Mouse (Mus musculus) heart, adult 9 months (tissue): ENCODE data around the gene Psme4.

Experiments used
- DNase-seq, 2 experiments: peaks; one replicate each; pipeline ENCODE4 v3.0.0; 2022; ENCODE audit warnings: low spot score in 2 of 2

The Psme4 gene

DNA sequence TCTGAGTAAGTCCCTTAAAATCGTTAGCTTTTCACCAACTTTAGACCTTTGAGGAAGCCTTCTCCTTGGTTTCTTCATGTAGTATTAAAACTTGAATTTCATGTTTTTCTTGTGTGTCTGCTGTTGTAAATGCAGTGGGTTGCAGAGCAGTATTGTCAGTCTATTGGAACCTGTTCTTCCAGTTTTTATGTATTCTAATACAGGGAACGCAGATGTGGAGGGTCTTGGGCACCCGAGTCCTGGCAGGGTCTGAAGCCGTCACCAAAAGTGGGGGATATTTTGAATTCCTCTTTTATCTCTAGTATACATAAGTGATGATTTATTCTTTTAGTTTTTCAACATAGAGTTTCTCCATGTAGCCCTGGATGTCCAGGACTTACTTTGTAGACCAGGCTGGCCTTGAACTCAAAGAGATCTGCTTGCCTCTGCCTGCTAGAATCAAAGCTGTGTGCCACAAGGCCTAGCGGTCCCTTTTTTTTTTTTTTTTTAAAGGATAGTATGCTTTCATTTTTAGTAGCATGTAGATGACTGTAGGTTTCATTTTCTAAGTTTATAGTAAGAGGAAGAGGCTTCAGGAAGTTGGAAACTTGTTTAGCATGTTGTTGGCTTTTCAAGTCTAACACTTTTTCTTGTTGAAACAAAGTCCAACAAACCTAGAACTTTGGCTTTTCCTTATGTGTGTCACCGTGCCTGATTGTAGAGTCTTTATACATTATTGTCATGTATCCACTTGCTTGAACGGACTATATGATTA is 14.9 kb downstream of the Psme4 start:
- DNase-seq, result no peak

DNA sequence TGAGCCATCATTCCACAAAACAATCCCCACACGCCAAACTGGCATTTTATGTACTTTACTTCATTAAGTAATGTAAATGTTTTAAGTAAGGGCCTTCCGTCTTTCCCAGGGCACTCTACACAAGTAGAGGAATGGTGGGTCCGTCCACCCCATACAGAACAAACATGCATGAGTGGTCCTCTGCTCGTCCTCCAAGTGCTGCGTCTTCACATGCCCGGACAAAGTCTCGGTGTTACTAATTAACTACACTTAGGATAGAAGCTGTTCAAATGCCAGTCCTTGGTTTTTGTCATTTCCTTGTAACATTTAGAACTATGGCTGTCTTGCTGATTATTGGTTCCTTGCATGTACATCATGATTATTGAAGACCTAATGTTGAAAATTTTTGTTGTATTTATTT is 21.2 kb downstream of the Psme4 start:
- no peak for DNase-seq

DNA sequence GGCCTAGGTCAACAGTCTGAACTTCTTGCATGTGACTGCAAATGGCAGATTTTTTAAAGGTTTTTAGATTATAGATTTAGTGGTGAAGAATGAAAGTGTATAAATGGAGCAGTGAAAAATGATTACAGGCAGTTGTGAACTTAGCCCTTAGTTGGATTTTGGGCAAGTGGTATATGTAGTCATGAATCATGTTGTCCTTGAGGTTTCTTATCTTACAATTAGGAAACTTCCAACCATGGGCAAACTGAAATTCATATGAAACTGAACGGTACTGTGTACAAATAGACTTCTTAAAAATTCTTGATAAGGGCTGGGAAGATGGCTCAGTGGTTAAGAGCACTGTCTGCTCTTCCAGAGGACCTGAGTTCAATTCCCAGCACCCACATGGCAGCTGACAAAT is 22.2 kb downstream of the Psme4 start:
- no peak for DNase-seq

DNA sequence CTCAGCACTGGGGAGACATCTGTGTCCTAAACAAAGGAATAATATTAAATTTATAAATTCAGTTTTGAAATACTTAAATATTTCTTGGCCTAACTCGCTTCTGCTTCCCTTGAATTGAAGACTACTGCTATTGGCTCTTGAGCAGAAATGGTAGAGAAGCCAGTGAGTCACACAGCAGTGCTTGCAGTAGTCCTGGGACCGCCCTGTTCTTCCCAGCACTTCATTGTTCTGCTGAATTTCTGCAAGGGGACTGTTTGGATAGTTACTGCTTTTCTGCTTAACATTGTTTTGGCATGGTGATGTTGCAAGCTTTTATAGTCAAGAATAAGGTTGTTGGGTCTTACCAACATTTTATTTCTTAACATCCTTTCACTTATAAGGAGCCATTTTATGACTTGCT is 25.7 kb downstream of the Psme4 start:
- DNase-seq, result no peak

DNA sequence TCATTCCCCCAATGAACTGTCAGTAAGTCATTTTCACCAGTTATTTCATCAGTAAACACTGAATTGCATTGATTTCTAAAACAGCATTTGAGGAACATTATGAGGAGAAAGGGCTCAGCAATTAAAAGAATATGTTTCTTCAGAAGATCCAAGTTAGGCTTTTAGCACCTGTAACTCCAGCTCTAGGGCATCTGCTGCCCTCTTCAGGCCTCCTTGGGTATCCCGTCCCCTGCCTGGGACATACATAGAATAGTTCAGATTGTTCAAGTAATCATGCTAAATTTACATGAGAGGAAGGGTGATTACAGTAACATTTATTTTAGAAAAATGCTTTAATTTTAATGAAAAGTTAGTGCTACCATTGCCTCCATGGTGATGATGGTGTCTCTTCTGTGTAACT is 28.0 kb downstream of the Psme4 start:
- peak in 1 of 2 experiments; percentile 22 for DNase-seq

DNA sequence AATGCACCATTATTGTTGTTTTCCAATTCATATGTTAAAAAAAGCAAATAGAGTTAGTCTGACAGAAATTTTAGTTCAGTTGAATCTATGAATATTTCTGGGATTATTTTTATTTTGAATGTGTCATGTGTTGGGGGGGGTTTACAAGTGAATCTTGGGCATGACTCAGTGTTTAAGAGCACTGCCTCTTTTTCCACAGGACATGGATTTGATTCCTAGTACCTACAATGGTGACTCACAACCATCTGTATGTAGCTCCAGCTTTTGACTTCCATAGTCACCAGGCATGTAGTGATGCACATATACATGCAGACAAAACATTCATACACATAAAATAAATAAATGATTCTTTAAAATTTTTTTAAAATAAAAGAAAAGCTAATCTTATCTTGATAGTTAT is 28.6 kb downstream of the Psme4 start:
- DNase-seq, result no peak

DNA sequence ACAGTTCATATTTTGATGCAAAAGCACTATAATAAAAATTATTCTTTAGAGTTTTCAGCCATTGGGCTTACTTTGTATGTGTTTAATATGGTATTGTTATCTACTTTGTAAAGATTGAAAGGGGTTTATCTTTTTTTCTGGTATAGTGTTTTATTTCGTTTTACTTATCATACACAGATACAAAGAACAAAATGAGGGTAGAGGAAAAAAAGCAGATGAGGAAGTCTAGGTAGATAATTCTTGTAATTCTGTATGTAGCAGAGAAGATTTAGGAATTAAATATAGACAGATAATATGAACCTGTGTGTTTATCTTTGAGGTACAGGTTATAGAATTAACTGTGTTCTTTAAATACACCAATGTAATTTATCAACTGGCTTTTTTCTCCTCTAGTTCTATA is 30.9 kb downstream of the Psme4 start:
- no peak for DNase-seq

DNA sequence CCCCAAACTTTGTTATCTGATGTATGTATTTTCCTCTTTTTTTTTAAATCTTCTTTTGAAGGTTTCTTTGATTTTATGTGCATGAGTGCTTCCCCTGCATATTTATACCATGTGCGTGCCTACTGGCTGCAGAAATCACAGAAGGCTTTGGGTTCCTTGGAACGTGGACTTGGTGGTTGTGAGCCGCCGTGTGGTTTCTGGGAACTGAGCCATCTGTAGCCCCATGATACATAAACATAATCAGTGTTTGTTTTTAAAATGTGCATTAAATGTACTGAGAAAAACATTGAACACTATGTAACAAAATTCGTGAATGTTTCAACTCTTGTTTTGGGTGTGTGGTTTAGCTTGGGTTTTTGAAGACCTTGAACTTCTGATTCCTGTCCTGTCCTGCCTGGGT is 49.6 kb downstream of the Psme4 start:
- no peak for DNase-seq

DNA sequence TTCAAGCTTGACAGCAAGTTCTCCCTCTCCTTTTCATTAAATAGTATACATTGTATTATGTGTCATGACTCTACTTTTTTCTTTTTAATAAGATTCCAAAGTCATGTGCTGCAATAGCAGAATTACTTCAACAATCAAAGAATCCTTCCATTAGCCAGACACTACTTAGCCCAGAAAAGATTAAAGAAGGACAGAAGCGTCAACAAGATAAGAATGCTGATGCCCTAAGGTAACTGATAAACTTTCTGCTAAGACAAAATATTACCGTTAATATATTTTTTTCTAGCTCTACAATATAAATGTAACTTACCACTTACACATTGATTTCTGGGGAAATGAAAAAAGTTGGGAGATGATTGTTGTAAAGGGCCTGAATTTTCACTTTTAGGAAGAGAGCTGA is 67.3 kb downstream of the Psme4 start:
- no peak for DNase-seq

DNA sequence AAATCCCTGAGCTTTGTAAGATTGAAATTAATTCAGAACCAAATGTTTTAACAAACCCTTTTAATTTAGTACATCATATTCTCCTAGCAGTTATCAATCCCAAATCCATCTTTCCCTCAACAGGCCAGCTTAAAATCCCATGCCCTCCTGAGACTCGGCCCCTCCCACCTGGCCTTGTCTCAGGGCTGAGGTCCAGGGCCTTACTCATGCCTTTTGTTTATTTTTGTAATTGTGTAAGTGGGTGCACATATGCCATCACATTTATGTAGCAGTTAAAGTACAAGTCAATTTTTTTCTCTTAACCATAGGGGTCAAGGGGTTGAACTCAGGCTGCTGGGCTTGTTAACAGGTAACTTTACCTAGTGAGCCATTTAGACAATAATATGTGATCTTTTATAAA is 72.8 kb downstream of the Psme4 start:
- DNase-seq, result no peak

DNA sequence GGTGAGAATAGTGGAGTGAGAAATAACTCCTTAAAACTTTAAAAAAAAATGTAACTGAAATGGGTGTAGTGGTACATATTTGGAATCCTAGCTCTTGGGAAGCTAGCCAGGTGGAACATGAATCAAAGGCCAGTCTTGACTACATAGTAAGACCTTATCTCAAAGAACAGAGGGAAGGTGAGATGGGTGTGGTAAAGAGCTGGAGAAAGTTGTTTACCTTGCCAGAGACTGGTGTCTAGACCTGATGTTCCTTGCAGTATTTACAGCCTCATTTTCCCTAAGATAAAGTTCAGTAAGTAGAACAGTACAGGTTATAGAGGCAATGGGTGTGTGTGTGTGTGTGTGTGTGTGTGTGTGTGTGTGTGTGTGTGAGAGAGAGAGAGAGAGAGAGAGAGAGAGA is 100.9 kb downstream of the Psme4 start:
- DNase-seq, result no peak

DNA sequence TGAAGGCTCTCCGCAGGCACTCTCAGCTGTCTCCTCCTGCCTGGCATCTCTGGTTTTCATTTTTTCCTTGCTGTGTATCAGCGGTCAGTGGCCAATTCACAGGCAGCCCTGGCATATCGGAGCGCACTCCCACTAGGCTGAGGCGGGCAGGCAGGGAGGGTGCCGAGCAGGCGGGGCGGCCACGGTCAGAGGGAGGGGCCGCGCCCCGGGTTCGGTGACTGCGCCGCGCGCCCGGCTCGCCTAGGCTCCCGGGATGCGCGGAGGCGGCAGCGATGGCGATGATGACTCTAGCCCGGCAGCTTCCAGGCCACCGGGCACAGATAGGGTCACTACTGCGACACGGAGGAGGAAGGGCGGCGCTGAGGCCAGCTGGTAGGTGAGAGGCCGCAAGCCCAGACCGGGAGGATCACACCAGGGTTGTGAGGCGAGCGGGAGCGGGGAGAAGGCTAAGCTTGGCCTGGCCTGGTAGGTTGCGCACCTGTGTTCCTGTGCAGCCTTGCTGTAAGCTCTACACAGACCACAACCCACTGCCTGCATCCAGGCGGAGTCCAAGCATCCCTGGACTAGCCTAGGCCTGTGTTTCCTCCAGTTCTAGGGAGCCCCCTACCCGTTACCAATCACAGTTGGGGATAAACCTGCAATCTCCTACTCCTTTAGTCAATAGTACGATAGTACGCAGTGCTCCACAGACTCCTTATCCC is 113.8 kb downstream of the Psme4 start, which contains the start of the genes Gpr75 and Asb3:
Gene Gpr75 (plus strand): TSS at position 188 of the 701 bp plus-strand sequence.
Gene Asb3 (plus strand): TSS at position 246 of the 701 bp plus-strand sequence.
- peak; percentile 20 to 21 for DNase-seq

DNA sequence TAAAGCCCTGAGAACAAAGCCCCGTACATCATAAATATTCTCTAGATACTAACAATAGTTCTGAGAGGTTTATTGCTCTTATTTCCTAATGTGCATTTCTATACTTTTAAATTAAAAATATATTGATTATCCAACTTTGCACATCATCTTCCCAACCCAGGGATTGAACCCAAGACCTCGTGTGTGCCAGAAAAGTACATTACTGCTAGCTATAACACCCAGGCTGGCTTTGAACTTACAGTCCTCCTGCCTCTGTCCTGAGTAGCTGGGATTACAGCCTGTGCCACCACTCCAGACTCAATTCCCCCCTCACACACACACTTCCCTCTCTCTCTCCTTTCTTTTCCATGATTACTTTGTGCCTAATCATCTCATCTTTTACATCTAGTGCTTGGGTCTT is 116.6 kb downstream of the Psme4 start:
- DNase-seq, result no peak

DNA sequence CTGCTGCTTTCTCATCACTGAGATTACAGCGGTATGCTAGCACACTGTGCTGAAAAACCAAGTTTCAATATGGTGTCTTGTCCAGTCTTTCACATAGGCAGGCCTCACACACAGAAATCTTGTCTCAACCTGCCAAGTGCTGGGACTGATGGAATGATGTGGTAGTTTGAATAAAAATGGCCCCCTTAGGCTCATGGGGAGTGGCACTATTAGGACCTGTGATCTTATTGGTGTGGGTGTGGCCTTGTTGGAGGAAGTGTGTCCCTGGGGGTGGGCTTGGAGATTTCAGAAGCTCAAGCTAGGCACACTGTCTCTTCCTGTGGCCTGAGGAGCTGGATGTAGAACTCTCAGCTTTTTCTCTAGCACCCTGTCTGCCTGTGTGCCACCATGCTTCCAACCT is 124.7 kb downstream of the Psme4 start:
- no peak for DNase-seq

DNA sequence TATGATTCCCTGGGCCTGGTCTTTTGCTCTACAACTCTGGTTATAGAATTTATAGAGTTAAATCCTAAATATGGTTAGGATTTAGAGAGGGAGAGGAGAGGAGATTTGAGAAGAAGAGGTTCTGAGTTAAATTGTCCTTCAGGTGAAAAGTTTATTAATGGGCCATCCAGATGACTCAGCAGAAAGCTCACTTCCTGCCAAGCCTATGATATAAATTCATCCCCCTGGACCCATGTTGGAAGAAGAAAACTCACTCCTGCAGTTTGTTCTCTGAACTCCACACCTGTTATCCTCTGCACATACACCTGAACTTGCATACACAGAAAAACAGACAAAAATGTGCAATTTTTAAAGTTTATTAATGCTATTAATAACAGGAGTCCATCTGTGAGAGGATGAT is 127.8 kb downstream of the Psme4 start:
- DNase-seq, result no peak

DNA sequence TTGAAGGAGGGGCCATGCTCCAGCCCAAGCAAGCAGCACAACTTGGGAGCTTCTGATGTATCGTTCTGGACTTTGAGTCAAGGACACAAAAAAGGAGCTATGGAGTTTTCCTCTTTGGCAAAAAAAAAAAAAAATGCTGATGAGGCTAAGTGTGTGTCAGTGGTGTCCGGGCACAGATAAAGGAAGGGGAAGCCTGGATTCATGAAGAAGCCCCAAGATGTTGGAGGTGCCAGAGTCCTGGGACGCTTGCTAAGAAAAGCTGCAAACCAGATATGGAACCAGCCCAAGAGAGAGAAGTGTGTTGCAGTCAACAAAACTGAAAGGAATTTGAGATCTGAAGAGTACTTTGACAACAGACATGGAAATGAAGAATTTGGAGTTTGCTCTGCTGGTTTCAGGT is 140.8 kb downstream of the Psme4 start:
- DNase-seq, result no peak

DNA sequence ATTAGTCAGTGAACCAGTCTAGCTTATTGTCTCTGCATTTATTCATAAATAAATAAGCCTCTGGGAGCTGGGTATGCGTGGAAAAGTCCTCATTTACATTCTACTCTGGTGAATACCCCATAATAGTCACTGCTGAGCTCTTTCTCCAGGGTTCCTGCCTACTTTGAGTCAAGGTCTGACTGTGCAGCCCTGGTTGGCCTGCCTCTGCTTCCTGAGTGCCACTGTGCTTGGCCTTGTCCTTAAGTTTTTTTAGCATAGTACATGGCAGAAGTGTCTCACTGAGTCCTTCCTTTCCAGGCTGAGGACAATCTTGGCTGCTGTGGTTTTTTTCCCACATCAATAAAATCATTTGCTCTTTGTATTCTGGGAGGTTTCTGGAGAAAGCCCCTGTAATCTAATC is 149.1 kb downstream of the Psme4 start:
- no peak for DNase-seq

DNA sequence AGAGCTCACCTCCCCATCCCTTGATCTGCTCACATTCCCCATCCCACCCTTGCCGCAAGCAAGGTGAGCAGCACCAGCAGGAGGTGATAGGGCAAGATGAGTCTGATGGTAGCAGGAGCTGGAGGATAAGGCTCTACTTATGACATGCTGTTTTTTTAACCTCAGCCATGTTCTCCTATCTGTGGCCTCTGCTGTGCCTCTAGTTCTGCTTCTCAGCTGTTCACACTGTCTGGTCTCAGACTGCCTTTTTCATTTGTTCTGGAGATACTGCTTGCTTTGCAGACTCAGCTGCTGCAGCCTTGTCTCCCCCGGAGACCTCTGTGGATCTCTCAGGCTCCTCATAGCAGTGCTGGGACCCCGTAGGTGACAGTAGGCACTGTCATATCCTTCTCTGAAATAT is 151.8 kb downstream of the Psme4 start:
- DNase-seq, result no peak

DNA sequence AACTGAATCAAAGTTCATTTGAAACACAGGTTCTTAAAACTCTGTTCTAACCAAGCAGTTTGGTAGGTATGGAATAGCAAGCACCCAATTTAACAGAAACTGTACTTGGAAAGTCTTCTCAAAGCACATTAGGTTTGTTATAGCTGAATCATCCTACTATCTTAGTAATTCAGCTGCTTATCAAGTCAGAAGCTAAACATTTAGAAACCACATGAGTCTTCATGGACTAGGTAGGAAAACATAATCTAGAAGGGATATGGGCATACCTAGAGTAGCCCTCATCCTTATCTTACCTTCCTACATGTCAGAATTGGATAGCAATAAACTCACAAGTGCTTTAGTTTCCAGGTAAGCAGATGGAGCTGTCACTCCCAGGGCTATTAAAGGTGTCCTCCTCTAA is 156.6 kb downstream of the Psme4 start:
- no peak for DNase-seq

DNA sequence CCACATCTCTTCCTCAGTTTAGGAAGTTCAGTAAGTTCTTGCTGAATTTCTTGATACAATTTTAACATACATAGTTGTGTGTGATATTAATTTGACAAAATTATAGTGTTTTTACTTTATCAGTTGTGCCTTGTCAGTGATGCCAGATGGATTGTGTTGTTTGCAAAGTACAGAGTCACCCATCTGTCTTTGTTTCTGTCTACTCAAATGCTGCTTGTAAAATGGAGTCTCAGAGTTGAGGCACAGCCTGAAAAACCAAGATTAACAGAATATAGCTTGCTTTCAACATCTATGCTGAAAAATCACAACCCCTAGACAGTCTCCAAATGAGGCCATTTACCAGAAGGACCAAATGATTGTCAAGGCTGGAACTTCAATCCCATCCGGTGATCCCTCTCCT is 157.0 kb downstream of the Psme4 start:
- no peak for DNase-seq
